Mouse (Mus musculus) limb, embryonic 10.5 days (tissue): ENCODE data around the gene Btbd2. TPM values are rescaled to one million over a fixed set of nuclear protein-coding genes. Genes with fewer than 3 reads are reported as not detected.

Experiments used
- DNase-seq: peaks from one replicate; pipeline ENCODE4 v3.0.0-alpha.2; 2017; ENCODE audit warnings: low spot score
- H3K27ac ChIP-seq: fragments of 300-500 bp; sonication (generic); 2 replicates; pipeline ENCODE4 v1.5.1; 2016; ENCODE audit warnings: mild to moderate bottlenecking
- H3K27me3 ChIP-seq: fragments of 300-500 bp; sonication (generic); 2 replicates; pipeline ENCODE4 v1.6.1; 2016; ENCODE audit warnings: low read depth, mild to moderate bottlenecking; ENCODE audit not compliant: poor library complexity, severe bottlenecking
- H3K36me3 ChIP-seq: fragments of 300-500 bp; sonication (generic); 2 replicates; pipeline ENCODE4 v1.6.1; 2016; ENCODE audit warnings: mild to moderate bottlenecking, moderate library complexity
- H3K4me1 ChIP-seq: fragments of 300-500 bp; sonication (generic); 2 replicates; pipeline ENCODE4 v1.6.1; 2016
- H3K4me3 ChIP-seq: fragments of 300-500 bp; sonication (generic); 2 replicates; pipeline ENCODE4 v1.5.1; 2016; ENCODE audit warnings: mild to moderate bottlenecking, moderate library complexity
- H3K9me3 ChIP-seq: fragments of 300-500 bp; sonication (generic); replicated peaks from 2 replicates; pipeline ENCODE4 v1.6.1; 2016; ENCODE audit warnings: mild to moderate bottlenecking
- whole genome bisulfite sequencing: fragments of 180-500 bp; shearing (Covaris S2); methylation state at CpG from one replicate; pipeline ENCODE4 v1.1.7; 2016; 5-methylcytosine and 5-hydroxymethylcytosine counted together
- polyA plus RNA-seq: library from polyadenylated mRNA; unstranded; fragments of >200 nt; fragmentation: Nextera tagmentation; extraction: Ambion mirVana; gene quantifications from 2 replicates; pipeline ENCODE4 v1.2.1, GENCODE M21; 2016

Btbd2 gene
- polyA plus RNA-seq, 1 experiment from 2014 or later: 98.6 TPM

DNA sequence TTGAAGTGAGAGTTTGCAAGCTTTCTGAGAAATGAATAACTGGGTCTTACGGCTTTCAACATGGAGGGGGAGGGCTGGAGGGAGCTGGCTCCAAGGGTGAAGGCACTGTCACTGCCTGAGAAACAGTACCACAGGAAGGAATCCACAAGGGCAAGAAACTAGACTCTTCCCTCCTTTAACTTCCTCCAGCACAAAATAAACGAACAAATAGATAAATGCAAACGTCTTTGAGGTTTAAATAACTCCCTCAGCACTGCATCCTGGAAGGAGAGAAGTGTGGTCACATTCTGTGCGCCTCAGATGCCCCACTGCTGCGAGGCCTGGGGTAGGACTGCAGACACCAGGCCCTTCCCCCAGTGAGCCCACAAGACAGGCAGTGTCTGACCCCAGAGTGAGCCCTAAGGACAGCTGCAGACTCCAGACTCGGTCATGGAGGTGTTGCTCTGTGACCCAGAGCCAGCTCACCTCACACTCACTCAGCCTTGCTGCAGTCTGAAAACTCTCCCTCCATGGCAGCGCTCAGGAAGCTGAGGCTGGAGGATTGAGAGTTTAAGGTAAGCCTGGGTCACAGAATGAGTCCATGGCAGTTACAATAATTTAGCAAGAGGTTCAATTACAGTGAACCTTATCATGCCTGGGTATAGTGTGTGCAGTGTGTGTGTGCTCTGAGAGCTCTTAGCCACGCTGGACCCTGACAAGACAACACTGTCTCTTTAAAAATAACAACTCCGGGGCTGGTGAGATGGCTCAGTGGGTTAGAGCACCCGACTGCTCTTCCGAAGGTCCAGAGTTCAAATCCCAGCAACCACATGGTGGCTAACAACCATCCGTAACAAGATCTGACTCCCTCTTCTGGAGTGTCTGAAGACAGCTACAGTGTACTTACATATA lies 39.9 kb upstream of the Btbd2 start:
- no peaks in the 10 kb centered on the region for H3K27me3 ChIP-seq
- no peak overlapping the region for H3K27ac ChIP-seq
- peaks cover 29% of the 10 kb centered on the region for H3K36me3 ChIP-seq
- H3K4me1 ChIP-seq: peaks cover 38% of the 10 kb centered on the region
- WGBS: 72% methylated on average over 12 of the region's 12 CpGs
- no peak overlapping the region for H3K4me3 ChIP-seq
- H3K9me3 ChIP-seq: no peaks in the 10 kb centered on the region
- DNase-seq: no peak

DNA sequence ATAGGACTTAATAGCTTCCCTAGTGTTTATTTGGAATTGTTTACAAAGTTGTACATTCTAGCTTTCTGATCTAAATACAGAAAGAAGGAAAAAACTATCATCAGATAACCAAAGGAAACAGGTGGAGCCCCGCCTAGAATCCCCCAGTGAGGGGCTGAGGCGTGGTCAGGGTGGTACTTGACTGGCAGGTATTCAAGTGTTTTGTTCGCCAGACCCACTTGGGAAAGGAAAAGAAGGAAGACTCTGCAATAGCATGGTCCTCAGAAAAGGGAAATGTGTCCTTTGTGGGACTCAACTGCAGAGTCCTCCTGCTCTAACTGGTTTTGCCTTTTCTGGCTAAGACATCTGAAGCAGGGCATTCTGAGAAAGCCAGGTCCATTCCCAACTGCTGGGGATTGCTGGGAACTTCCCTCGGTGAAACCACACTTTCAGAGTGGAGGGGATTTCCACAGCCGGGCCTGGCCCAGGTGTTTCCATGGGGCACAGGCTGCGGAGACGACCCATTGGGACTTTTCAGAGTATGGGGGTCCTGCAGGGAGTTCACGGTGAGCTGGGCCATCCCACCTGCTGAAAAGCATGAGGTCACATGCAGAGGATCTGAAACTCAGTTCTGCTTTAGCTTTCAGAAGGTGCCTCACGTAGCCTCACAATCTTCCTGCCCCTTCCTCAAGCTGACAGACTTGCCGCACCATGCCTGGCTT lies 39.1 kb upstream of the Btbd2 start:
- no peak overlapping the region for H3K4me3 ChIP-seq
- peaks cover 35% of the 10 kb centered on the region for H3K36me3 ChIP-seq
- no peaks in the 10 kb centered on the region for H3K9me3 ChIP-seq
- WGBS: 77% methylated on average over 10 of the region's 10 CpGs
- DNase-seq: no peak
- H3K4me1 ChIP-seq: peaks cover 33% of the 10 kb centered on the region
- H3K27ac ChIP-seq: peak overlapping the region; percentile 26; the same call in 1 of the 2 replicates
- H3K27me3 ChIP-seq: no peaks in the 10 kb centered on the region

GRCm38 (mm10) chr10:80695186-80695585 lies 38.3 kb upstream of the Btbd2 start:
- Histone ChIP-seq H3K9me3 (no peaks in the 10 kb centered on the region), H3K4me1 (peaks cover 26% of the 10 kb centered on the region), H3K4me3 (no peak overlapping the region), H3K27ac (peak overlapping the region; percentile 26; the same call in 1 of the 2 replicates), H3K36me3 (peaks cover 43% of the 10 kb centered on the region), H3K27me3 (no peaks in the 10 kb centered on the region)
- WGBS: 91% methylated on average over 2 of the region's 2 CpGs
- DNase-seq: no peak

DNA sequence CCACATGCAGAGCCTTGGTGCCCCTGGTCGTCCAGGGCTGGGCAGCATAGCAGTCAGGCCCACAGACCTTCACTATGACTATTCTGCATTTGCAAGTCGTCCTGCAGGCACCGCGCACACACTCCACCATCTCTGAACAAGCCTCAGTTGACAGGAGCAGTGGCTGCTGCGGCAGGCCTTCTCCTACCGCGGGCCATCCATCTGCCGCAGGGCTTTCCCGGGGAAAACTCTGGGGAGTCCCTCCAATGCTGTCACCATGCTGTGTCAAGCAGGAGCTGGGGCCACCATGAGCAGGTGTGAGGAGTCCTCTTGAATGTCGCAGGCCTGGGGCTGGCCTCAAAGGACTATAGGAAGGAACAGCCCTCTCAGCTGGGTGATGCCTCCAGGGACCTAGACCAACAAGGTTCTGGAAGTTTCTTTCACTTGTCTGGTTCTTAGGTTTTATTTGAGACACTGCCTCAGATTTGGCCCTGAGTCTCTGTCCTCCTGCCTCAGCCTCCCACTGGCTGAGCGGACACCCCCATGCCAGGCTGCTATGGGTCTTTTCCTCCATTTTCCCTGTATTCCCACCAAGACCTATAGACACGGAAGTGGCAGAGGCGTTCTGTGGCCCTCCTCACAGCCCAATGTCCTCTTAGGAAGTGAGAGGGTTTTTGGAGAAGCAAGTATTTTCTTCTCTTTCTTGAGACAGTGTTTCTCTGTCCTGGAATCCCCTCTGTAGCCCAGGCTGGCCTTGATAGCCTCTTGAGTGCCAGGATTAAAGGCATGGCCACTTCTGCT lies 37.5 kb upstream of the Btbd2 start:
- Histone ChIP-seq H3K27ac (no peak overlapping the region), H3K9me3 (no peaks in the 10 kb centered on the region), H3K4me3 (no peak overlapping the region), H3K36me3 (peaks cover 51% of the 10 kb centered on the region), H3K4me1 (peaks cover 22% of the 10 kb centered on the region), H3K27me3 (no peaks in the 10 kb centered on the region)
- WGBS: 93% methylated on average over 13 of the region's 13 CpGs
- DNase-seq: no peak

DNA sequence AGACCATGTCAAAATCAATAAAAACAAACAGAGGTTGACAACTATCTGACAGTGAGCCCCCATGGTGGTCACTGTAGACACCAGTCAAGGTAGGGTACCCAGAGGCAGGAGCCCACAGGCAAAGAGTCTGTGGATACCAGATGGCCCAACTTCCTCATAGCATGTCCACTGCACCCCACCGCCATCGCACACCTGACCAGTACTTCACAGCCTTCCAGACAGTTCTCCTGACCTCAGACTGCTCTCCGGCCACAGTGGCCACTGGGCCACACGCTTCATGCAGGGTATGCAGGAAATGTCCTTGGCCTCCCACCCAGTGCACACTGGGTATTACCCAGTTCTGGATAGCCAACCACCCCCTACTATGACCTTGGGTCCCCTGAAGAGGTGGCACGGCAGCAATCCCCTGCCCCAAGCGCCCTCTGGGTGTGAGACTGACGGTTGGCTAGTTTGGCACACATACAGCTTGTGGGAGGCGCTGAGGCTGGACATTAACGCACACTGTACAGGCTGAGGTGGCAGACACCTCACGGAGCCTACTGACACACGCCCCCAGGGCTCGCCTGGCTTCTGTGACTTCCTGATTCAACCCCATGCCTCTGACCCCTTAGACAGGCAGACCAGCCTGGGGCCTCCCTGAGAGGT lies 36.7 kb upstream of the Btbd2 start:
- Histone ChIP-seq H3K36me3 (peaks cover 52% of the 10 kb centered on the region), H3K27me3 (no peaks in the 10 kb centered on the region), H3K9me3 (no peaks in the 10 kb centered on the region), H3K27ac (no peak overlapping the region), H3K4me3 (no peak overlapping the region), H3K4me1 (peaks cover 22% of the 10 kb centered on the region)
- no peak for DNase-seq
- WGBS: 95% methylated on average over 12 of the region's 12 CpGs

- WGBS: 82% methylated on average over 14 of the region's 14 CpGs
- peaks cover 16% of the 10 kb centered on the region for H3K4me1 ChIP-seq
- no peaks in the 10 kb centered on the region for H3K9me3 ChIP-seq
- H3K4me3 ChIP-seq: no peak overlapping the region
- H3K36me3 ChIP-seq: peaks cover 51% of the 10 kb centered on the region
- H3K27me3 ChIP-seq: no peaks in the 10 kb centered on the region
- no peak for DNase-seq
- no peak overlapping the region for H3K27ac ChIP-seq
These were observed 35.6 kb upstream of the Btbd2 start for GRCm38 (mm10) chr10:80692249-80693165.

DNA sequence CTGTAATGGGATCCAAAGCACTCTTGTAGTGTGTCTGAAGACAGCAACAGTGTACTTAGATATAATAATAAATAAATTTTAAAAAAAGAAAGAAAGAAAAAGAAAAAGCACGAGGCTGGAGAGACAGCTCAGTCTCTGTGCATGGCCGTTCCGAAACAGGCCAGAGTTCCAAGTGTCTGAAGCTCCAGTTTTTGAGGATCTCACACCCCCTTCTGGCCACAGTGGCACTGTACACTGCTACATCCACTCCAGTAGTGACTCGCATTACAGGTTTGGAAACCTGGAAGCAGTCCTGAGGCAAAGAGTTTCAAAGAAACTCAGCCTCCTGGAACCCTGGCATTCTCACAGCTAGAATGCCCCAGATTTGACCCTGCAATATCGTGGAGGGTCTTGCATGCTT lies 31.0 kb upstream of the Btbd2 start:
- Histone ChIP-seq H3K36me3 (peaks cover 76% of the 10 kb centered on the region), H3K4me3 (no peak overlapping the region), H3K27me3 (no peaks in the 10 kb centered on the region), H3K27ac (no peak overlapping the region), H3K4me1 (no peaks in the 10 kb centered on the region), H3K9me3 (no peaks in the 10 kb centered on the region)
- WGBS: 50% methylated on average over 5 of the region's 5 CpGs
- peak; percentile 54 for DNase-seq

GRCm38 (mm10) chr10:80686617-80687016 lies 29.7 kb upstream of the Btbd2 start:
- Histone ChIP-seq H3K27ac (no peak overlapping the region), H3K36me3 (peaks cover 77% of the 10 kb centered on the region), H3K4me1 (no peaks in the 10 kb centered on the region), H3K9me3 (no peaks in the 10 kb centered on the region), H3K27me3 (no peaks in the 10 kb centered on the region), H3K4me3 (no peak overlapping the region)
- no peak for DNase-seq
- WGBS: 91% methylated on average over 3 of the region's 3 CpGs

GRCm38 (mm10) chr10:80684984-80685383 lies 28.1 kb upstream of the Btbd2 start:
- H3K4me3 ChIP-seq: no peak overlapping the region
- WGBS: 87% methylated on average over 4 of the region's 4 CpGs
- no peak overlapping the region for H3K27ac ChIP-seq
- peaks cover 62% of the 10 kb centered on the region for H3K36me3 ChIP-seq
- peaks cover 4% of the 10 kb centered on the region for H3K4me1 ChIP-seq
- no peaks in the 10 kb centered on the region for H3K9me3 ChIP-seq
- H3K27me3 ChIP-seq: no peaks in the 10 kb centered on the region
- DNase-seq: no peak

GRCm38 (mm10) chr10:80684214-80684613 lies 27.3 kb upstream of the Btbd2 start:
- Histone ChIP-seq H3K36me3 (peaks cover 54% of the 10 kb centered on the region), H3K4me1 (peaks cover 12% of the 10 kb centered on the region), H3K4me3 (no peak overlapping the region), H3K27me3 (no peaks in the 10 kb centered on the region), H3K9me3 (no peaks in the 10 kb centered on the region), H3K27ac (no peak overlapping the region)
- DNase-seq: peak; percentile 54
- WGBS: 48% methylated on average over 6 of the region's 6 CpGs

GRCm38 (mm10) chr10:80683647-80684046 lies 26.8 kb upstream of the Btbd2 start:
- Histone ChIP-seq H3K4me1 (peaks cover 18% of the 10 kb centered on the region), H3K27ac (no peak overlapping the region), H3K9me3 (no peaks in the 10 kb centered on the region), H3K4me3 (no peak overlapping the region), H3K27me3 (no peaks in the 10 kb centered on the region), H3K36me3 (peaks cover 51% of the 10 kb centered on the region)
- no peak for DNase-seq
- WGBS: 93% methylated on average over 1 of the region's 1 CpGs
